Mouse (Mus musculus) embryonic facial prominence, embryonic 12.5 days (tissue): ENCODE results near the gene Astn2. TPM values are rescaled to one million over a fixed set of nuclear protein-coding genes. Genes with fewer than 3 reads are reported as not detected.

Source experiments
- ATAC-seq: fragments of 200-750 bp; cut with Nextera tagmentation; 2 replicates; pipeline ENCODE4 v1.8.0; 2017; ENCODE audit not compliant: insufficient number of reproducible peaks, insufficient read depth, low FRiP score, low TSS enrichment
- H3K27ac ChIP-seq: fragments of 300-500 bp; sonication (generic); 2 replicates; pipeline ENCODE4 v1.5.1; 2016; ENCODE audit warnings: mild to moderate bottlenecking
- H3K27me3 ChIP-seq: fragments of 300-500 bp; sonication (generic); 2 replicates; pipeline ENCODE4 v1.6.1; 2016; ENCODE audit warnings: mild to moderate bottlenecking, moderate library complexity
- H3K36me3 ChIP-seq: fragments of 300-500 bp; sonication (generic); 2 replicates; pipeline ENCODE4 v1.6.1; 2016; ENCODE audit warnings: mild to moderate bottlenecking
- H3K4me1 ChIP-seq: fragments of 300-500 bp; sonication (generic); 2 replicates; pipeline ENCODE4 v1.6.1; 2016
- H3K4me2 ChIP-seq: fragments of 300-500 bp; sonication (generic); replicated peaks from 2 replicates; pipeline ENCODE4 v1.6.1; 2016; ENCODE audit warnings: mild to moderate bottlenecking, moderate library complexity
- H3K4me3 ChIP-seq: fragments of 300-500 bp; sonication (generic); 2 replicates; pipeline ENCODE4 v1.5.1; 2016; ENCODE audit warnings: mild to moderate bottlenecking
- H3K9ac ChIP-seq: fragments of 300-500 bp; sonication (generic); 2 replicates; pipeline ENCODE4 v1.6.1; 2016; ENCODE audit warnings: mild to moderate bottlenecking, moderate library complexity
- H3K9me3 ChIP-seq: fragments of 300-500 bp; sonication (generic); 2 replicates; pipeline ENCODE4 v1.6.1; 2016; ENCODE audit warnings: mild to moderate bottlenecking, moderate library complexity
- WGBS: fragments of 180-500 bp; shearing (Covaris S2); methylation state at CpG from one replicate; pipeline ENCODE4 v1.1.7; 2016; 5-methylcytosine and 5-hydroxymethylcytosine counted together
- polyA plus RNA-seq: library from polyadenylated mRNA; unstranded; fragments of >200 nt; fragmentation: Nextera tagmentation; extraction: Ambion mirVana; gene quantifications from 2 replicates; pipeline ENCODE4 v1.2.1, GENCODE M21; 2016

Astn2 gene
- polyA plus RNA-seq, 1 experiment from 2014 or later, result 1.6 TPM

DNA sequence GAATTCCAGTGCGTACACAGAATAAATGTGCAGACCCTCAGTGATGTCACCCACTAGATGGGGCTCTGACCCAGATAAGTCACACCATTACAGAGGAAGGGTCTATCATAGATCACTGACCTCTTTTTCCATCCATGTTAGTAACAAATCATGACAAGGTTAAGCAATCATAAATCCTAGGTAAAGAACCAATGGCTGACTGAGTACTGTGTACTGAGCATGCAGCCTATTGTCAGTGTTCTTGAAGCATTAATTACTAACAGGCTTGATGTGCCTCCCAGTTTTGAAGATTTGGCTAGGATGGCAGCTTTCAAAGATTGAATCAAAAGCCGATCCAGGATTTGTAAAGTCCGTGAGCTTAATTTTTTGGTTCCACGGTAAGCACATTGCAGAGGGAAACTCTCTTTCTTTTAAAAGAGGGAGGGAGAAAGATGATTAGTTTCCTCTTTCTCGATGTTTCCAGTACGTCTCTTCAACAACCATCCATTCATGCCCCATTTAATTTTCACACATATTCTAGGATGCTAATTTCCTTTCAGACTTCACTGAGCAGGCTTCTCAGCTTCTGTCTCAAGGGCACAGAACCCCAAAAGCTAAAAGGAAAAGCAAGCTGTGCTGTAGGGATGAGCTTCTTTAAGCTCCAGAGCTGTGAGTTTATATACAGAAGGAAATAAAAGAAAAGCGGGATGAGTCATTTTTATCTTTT is 93.9 kb downstream of the Astn2 start:
- WGBS, result 80% methylated on average over 7 of the region's 7 CpGs

DNA sequence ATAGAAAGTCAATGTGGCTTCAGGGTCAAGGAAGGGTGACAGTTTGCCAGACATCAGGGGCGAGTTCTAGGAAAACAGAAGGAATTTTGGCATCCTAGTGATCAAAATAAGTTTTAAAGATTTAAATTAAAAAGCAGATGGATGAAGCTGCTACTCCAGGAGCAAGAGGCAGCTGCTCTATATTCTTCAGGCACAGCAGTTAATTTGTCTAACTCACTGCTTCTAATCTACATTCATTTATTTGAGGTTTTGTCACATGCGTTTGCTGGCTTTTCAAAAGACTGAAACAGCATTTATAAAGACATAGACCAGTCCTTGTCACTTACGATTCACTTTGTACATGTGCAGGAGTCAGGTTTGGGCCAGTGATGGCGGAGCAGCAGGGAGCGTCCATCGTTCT is 98.0 kb downstream of the Astn2 start:
- H3K4me3 ChIP-seq, result no peak overlapping the region
- no peaks in the 10 kb centered on the region for H3K9me3 ChIP-seq
- H3K4me1 ChIP-seq, result no peaks in the 10 kb centered on the region
- WGBS, result 75% methylated on average over 6 of the region's 6 CpGs
- H3K27ac ChIP-seq, result no peak overlapping the region
- no peak overlapping the region for H3K4me2 ChIP-seq
- ATAC-seq, result no peak
- H3K27me3 ChIP-seq, result no peaks in the 10 kb centered on the region
- H3K36me3 ChIP-seq, result no peaks in the 10 kb centered on the region
- H3K9ac ChIP-seq, result no peak overlapping the region

More for the DNA sequence above, 93.9 kb downstream of the Astn2 start:
- no peak overlapping the region for H3K4me3 ChIP-seq
- H3K4me2 ChIP-seq, result no peak overlapping the region
- no peaks in the 10 kb centered on the region for H3K9me3 ChIP-seq
- no peaks in the 10 kb centered on the region for H3K4me1 ChIP-seq
- no peaks in the 10 kb centered on the region for H3K36me3 ChIP-seq
- H3K27me3 ChIP-seq, result no peaks in the 10 kb centered on the region
- no peak overlapping the region for H3K27ac ChIP-seq
- ATAC-seq, result no peak
- H3K9ac ChIP-seq, result no peak overlapping the region

DNA sequence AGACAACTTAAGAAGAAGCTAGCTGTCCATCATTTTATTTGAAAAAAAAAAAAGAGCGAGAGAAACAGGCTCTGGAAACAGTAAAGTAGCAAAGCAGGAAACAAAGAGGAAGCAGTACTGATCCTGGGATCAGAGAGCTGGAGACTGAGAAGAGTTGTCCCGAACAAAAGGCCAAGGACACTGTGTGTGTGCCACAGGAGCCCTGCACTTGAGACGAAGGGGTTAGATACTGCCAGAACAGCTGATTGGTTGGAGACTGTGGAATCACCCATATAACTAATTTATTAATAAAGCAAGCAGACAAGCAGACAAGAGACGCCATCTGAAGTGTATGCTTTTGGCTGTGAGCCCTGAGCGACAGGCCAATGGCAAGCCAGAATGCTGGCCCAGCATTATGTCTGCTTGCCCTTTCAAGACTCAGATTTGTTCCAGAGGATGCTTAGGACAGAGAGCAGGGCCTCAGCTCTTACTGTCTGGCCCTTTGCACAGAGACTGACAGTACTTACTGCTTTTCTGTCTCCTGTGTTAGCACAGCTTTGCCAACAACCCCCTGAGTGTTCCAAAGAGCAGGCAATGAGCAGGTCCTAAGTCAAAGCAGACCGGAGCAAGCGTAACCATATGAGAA is 101.6 kb downstream of the Astn2 start:
- Histone ChIP-seq H3K27ac (no peak overlapping the region), H3K27me3 (no peaks in the 10 kb centered on the region), H3K4me1 (no peaks in the 10 kb centered on the region), H3K4me2 (no peak overlapping the region), H3K4me3 (no peak overlapping the region), H3K9ac (no peak overlapping the region), H3K9me3 (no peaks in the 10 kb centered on the region), H3K36me3 (no peaks in the 10 kb centered on the region)
- no peak for ATAC-seq
- 71% methylated on average over 7 of the region's 7 CpGs for WGBS

DNA sequence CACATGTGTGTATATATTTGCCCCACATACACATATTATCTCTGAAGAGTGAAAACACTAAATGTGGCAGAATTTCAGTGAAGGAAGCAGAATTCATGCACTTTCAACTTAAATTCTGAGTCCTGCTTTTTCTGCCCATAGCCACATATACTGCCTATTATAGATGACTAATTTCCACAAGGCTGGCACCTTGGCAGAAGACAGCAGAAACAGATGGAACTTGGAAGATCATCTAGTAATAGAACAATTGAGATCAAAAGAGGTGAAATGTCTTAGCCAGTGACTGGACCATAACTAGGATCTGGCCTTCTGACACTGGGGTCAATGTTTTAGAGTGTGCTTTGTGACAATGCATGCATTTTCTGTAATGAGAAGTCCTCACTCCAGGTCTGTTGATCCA is 119.4 kb downstream of the Astn2 start:
- Histone ChIP-seq H3K9me3 (no peaks in the 10 kb centered on the region), H3K27ac (no peak overlapping the region), H3K4me3 (no peak overlapping the region), H3K27me3 (no peaks in the 10 kb centered on the region), H3K4me1 (0 out of 2 replicates have a peak, but pooled peaks cover 5% of the 10 kb centered on the region), H3K9ac (no peak overlapping the region), H3K36me3 (no peaks in the 10 kb centered on the region), H3K4me2 (no peak overlapping the region)
- no peak for ATAC-seq

DNA sequence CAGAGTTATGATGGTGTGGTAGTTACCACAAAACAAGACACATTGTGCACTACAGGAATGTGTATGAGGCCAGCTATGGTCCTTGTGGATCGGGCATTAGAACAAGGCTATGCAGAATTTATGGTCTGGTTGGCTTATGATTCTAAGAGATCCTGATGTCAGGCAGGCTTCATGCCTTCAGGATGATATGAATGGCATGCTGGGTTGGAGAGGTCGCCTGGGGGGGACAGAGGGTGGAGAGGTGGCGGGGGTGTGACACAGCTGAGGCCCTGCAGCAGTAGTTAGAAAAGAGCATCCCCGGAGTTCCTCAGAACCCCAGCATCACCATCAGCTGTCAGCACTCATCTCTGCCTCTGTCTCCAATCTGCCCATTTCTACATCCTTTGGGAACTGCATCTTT is 128.3 kb downstream of the Astn2 start:
- no peaks in the 10 kb centered on the region for H3K36me3 ChIP-seq
- ATAC-seq, result no peak
- H3K27me3 ChIP-seq, result no peaks in the 10 kb centered on the region

DNA sequence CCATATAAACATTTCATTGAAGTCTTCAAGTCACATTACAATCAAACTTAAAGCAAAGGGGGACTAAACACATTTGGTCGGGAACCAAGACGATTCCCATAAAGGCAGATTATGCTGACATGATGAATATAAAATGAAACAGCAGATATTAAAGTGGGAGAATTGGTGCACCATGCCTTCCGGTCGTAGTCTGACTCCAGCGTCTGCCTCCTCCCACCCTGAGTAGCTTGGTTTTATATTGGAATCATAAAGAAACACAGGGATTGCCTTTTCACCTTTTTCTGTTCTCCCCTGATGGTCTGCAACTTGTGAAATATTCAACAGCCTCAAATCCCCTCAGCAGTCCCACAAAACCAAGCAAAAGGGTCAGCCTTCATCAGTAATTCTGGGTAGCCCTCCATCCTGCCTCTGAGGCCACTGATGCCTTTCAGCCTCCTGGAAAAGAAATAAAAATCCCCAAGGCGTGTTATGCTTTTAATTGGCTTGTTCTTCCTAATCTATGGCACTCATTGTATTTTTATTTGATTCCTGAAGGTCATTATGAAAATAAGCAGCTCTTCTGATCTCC is 132.8 kb downstream of the Astn2 start:
- H3K27ac ChIP-seq, result no peak overlapping the region
- H3K4me1 ChIP-seq, result no peaks in the 10 kb centered on the region
- no peaks in the 10 kb centered on the region for H3K27me3 ChIP-seq
- no peak overlapping the region for H3K4me3 ChIP-seq
- no peak for ATAC-seq
- no peaks in the 10 kb centered on the region for H3K36me3 ChIP-seq
- H3K9ac ChIP-seq, result no peak overlapping the region
- no peaks in the 10 kb centered on the region for H3K9me3 ChIP-seq
- WGBS, result 72% methylated on average over 6 of the region's 6 CpGs
- H3K4me2 ChIP-seq, result no peak overlapping the region

More for the DNA sequence above, 128.3 kb downstream of the Astn2 start:
- Histone ChIP-seq H3K4me1 (0 out of 2 replicates have a peak, but pooled peaks cover 7% of the 10 kb centered on the region), H3K9me3 (no peaks in the 10 kb centered on the region), H3K9ac (no peak overlapping the region), H3K4me2 (no peak overlapping the region), H3K4me3 (no peak overlapping the region), H3K27ac (no peak overlapping the region)
- 68% methylated on average over 4 of the region's 4 CpGs for WGBS

DNA sequence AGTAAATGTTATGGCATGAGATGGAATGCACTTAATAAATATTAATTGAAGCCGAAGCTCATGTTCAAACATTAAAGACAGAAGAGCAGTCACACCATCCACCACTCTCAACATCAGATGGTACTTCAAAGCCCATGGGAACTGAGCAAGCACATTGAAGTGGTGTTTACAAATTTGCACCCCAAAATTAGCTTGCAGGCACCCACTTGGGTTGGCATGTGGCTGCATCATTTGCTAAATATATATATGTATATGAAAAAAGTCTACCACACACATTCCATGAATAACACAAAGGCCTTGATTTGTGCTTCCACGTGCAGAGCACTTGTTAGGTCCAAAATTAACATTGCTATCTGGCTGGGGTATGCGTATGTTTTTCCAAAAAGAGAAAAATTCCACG is 140.4 kb downstream of the Astn2 start:
- Histone ChIP-seq H3K36me3 (no peaks in the 10 kb centered on the region), H3K4me2 (no peak overlapping the region), H3K4me1 (no peaks in the 10 kb centered on the region), H3K27me3 (no peaks in the 10 kb centered on the region), H3K27ac (no peak overlapping the region), H3K9me3 (no peaks in the 10 kb centered on the region), H3K4me3 (no peak overlapping the region), H3K9ac (no peak overlapping the region)
- ATAC-seq, result no peak
- 87% methylated on average over 4 of the region's 4 CpGs for WGBS

DNA sequence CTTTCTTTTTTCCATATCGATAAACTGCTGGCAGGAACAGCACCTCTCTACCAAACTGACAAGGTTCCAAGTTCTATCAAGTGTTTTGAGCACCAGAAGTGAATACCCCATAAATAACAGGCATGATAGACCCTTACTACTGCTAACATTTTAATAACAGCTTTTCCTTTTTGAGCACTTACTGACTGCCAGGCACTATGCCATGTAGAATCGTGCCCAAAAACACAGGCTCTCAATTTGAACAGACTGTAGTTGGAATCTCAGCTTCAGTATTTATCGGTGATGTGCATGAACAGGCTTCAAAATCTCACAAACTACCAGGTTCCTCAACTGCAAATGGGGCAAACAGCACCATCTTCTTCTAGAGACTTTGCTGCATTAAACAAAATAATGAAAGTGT is 143.1 kb downstream of the Astn2 start:
- no peak for ATAC-seq
- 94% methylated on average over 3 of the region's 3 CpGs for WGBS
- Histone ChIP-seq H3K9me3 (no peaks in the 10 kb centered on the region), H3K4me2 (no peak overlapping the region), H3K27me3 (no peaks in the 10 kb centered on the region), H3K4me1 (no peaks in the 10 kb centered on the region), H3K36me3 (no peaks in the 10 kb centered on the region), H3K27ac (no peak overlapping the region), H3K9ac (no peak overlapping the region), H3K4me3 (no peak overlapping the region)

DNA sequence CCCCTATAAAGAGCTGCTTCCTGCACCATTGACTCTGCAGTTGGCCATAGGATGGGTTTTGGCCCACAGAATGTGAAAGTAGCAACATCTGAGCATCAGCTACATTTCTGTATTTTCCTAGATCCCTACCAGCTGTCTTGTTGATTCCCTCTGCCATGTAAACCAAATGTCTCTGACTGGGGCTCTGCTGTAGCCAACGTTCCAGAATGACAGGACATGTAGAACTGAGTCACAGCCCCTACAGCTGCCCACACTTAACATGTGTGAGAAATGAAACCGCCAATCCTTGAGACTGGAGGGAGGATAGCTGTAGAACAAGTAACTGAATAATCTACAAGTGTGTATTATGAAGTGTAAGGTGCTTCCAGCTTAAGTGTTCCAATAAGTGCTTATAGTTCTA is 145.5 kb downstream of the Astn2 start:
- H3K27me3 ChIP-seq, result no peaks in the 10 kb centered on the region
- no peak overlapping the region for H3K9ac ChIP-seq
- H3K4me1 ChIP-seq, result no peaks in the 10 kb centered on the region
- no peak overlapping the region for H3K4me2 ChIP-seq
- no peaks in the 10 kb centered on the region for H3K36me3 ChIP-seq
- 80% methylated on average over 2 of the region's 2 CpGs for WGBS
- H3K4me3 ChIP-seq, result no peak overlapping the region
- ATAC-seq, result no peak
- H3K9me3 ChIP-seq, result no peaks in the 10 kb centered on the region
- no peak overlapping the region for H3K27ac ChIP-seq

DNA sequence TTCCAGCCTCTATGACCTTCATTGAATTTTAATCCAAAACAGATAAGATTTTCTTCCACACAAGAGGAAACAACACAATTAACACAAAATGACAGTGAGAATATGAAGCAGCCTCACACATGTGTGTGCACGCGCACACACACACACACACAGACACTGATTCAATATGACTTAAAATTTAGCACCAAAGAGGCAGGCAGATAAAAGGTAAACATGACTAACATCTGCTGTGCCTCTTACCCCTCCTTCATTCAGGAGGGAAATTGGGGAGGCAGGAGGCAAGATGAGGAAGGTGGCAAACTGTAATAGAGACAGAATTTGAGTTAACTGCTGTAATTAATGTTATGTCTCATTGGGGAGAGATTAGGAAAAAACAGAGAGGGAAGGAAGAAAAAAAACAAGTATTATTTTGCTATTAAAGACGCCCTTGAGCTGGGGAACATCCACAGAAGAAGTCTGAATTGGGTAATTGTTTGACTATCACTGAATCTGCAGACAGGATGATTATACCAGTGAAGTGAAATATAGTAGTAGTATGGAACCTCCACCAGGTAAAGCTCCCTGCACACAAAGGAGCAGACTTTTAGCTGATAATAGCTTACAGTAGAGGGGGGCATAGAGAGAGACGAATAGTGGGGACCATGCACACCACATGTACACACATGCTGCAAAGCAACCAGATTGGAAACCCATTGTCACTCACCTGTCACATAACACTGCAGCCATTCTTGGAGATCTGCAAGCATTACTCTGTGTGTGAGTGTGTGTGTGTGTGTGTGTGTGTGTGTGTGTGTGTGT is 149.5 kb downstream of the Astn2 start:
- Histone ChIP-seq H3K27me3 (no peaks in the 10 kb centered on the region), H3K9me3 (no peaks in the 10 kb centered on the region), H3K4me3 (no peak overlapping the region), H3K4me2 (no peak overlapping the region), H3K36me3 (no peaks in the 10 kb centered on the region), H3K27ac (no peak overlapping the region), H3K9ac (no peak overlapping the region), H3K4me1 (no peaks in the 10 kb centered on the region)
- WGBS, result 76% methylated on average over 4 of the region's 4 CpGs
- no peak for ATAC-seq

DNA sequence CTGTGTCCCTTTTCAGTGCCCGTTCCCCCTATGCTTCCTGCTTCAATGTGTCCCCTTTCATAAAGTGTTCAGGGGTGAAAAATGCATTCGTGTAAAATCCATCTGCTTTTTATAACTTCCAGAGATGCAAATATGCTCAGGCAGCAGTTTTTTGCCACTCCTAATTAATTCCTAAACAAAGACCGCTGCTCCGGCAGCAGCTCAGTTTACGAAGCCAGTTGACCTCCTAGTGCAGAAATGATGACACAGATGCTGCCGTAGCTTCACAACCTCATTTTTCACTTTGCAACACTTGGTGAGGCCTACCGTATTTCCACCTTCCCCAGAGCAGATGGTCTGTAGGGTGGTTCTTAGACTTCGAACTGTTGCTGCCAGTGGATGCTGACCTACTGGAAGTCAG is 155.9 kb downstream of the Astn2 start:
- no peak overlapping the region for H3K9ac ChIP-seq
- H3K27ac ChIP-seq, result no peak overlapping the region
- ATAC-seq, result no peak
- no peaks in the 10 kb centered on the region for H3K27me3 ChIP-seq
- 33% methylated on average over 8 of the region's 8 CpGs for WGBS
- H3K4me3 ChIP-seq, result no peak overlapping the region
- H3K9me3 ChIP-seq, result no peaks in the 10 kb centered on the region
- H3K36me3 ChIP-seq, result no peaks in the 10 kb centered on the region
- H3K4me1 ChIP-seq, result no peaks in the 10 kb centered on the region
- no peak overlapping the region for H3K4me2 ChIP-seq

DNA sequence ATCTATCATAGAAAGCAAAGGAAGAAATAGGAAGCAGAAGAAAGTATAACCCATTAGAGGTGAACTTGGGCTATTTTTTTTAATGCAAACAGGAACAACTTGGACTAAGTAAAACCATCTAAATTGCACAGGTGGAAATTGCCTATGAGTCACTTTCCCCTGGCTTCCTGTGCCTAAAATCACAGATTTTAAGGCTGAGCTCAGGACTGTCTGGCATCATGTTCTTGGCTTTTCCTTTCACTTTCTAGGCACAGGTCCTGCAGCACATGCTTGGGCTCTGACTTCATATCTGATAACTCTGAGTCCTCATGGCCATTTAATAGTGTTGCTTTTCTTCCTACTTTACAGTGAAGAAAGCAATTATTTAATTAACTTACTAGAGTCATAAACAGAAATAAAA is 161.7 kb downstream of the Astn2 start:
- no peak for ATAC-seq
- Histone ChIP-seq H3K9ac (no peak overlapping the region), H3K4me2 (no peak overlapping the region), H3K9me3 (no peaks in the 10 kb centered on the region), H3K27me3 (no peaks in the 10 kb centered on the region), H3K4me1 (no peaks in the 10 kb centered on the region), H3K36me3 (no peaks in the 10 kb centered on the region), H3K4me3 (no peak overlapping the region), H3K27ac (no peak overlapping the region)
